Mouse (Mus musculus) C2C12 (cell line): ENCODE measurements around the gene Tap1. TPM values are rescaled to one million over a fixed set of nuclear protein-coding genes. Genes with fewer than 3 reads are reported as not detected.

Source experiments
- H3K27me3 ChIP-seq: one replicate; pipeline ENCODE4 v1.6.1; 2011; ENCODE audit not compliant: control insufficient read depth, insufficient read depth, insufficient read length
- H3K36me3 ChIP-seq: one replicate; pipeline ENCODE4 v1.6.1; 2011; ENCODE audit not compliant: control insufficient read depth, insufficient read depth
- H3K4me3 ChIP-seq: one replicate; pipeline ENCODE4 v1.5.1; 2011; ENCODE audit warnings: mild to moderate bottlenecking, control low read depth; ENCODE audit not compliant: poor library complexity, insufficient read depth, severe bottlenecking
- H3K79me2 ChIP-seq: one replicate; pipeline ENCODE4 v1.6.1; 2011; ENCODE audit not compliant: control insufficient read depth, insufficient read depth
- H3K79me3 ChIP-seq: one replicate; pipeline ENCODE4 v1.6.1; 2011; ENCODE audit warnings: low read depth, control low read depth
- H3ac ChIP-seq: one replicate; pipeline ENCODE3; 2011; ENCODE audit warnings: low read depth; ENCODE audit not compliant: control insufficient read depth, insufficient read length
- CEBPB ChIP-seq: IDR thresholded peaks from one replicate; pipeline ENCODE4 v1.6.1; 2011; ENCODE audit warnings: low read depth, mild to moderate bottlenecking, control low read depth, moderate library complexity
- CTCF ChIP-seq: IDR thresholded peaks from one replicate; pipeline ENCODE4 v1.5.1; 2011; ENCODE audit not compliant: control insufficient read depth, insufficient read depth, insufficient read length
- FOSL1 ChIP-seq: IDR thresholded peaks from one replicate; pipeline ENCODE4 v1.8.0; 2011; ENCODE audit warnings: mild to moderate bottlenecking, low read length; ENCODE audit not compliant: poor library complexity, insufficient read depth, severe bottlenecking
- MAX ChIP-seq: IDR thresholded peaks from one replicate; pipeline ENCODE4 v1.6.1; 2011; ENCODE audit warnings: mild to moderate bottlenecking, control low read depth
- MYOD1 ChIP-seq: IDR thresholded peaks from one replicate; pipeline ENCODE4 v1.6.1; 2011; ENCODE audit warnings: low read depth; ENCODE audit not compliant: control insufficient read depth, insufficient read length
- MYOG ChIP-seq: IDR thresholded peaks from one replicate; pipeline ENCODE4 v1.6.1; 2011; ENCODE audit not compliant: control insufficient read depth, insufficient read length; ENCODE audit errors: extremely low read depth
- USF1 ChIP-seq: IDR thresholded peaks from one replicate; pipeline ENCODE4 v1.6.1; 2011; ENCODE audit warnings: low read depth, mild to moderate bottlenecking, control low read depth, moderate library complexity
- polyA plus RNA-seq: library from polyadenylated mRNA; unstranded; fragments of >200 nt; fragmentation: generic; extraction: Trizol; gene quantifications from one replicate; pipeline ENCODE4 v1.2.1, GENCODE M21; 2012; ENCODE audit warnings: missing spikeins

Gene Tap1
- polyA plus RNA-seq, 1 experiment, result 0.30 TPM

DNA sequence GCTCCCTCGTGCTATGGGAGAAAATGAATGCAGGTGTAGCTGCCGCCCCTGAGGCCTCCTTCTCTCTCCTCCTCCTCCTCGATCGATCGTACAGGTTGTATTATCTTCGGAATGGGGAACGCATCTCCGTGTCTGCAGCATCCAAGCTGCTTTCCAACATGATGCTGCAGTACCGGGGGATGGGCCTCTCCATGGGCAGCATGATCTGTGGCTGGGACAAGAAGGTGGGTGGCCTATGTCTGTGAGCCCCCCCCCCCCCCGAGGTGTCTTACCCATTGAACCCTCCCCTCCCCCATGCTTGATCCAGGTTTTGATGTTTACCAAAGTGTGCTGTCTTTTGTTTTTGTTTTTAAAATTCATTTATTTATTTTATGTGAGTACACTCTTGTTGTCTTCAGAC lies 12.7 kb downstream of the Tap1 start:
- Histone ChIP-seq H3K79me2 (no peaks in the 10 kb centered on the region), H3K79me3 (no peaks in the 10 kb centered on the region), H3K36me3 (no peaks in the 10 kb centered on the region), H3K27me3 (peaks cover 32% of the 10 kb centered on the region), H3K4me3 (no peak overlapping the region), H3ac (no peak overlapping the region)
- TF ChIP-seq MYOG, result no peak
- no peak for TF ChIP-seq MAX
- no peak for TF ChIP-seq MYOD1
- TF ChIP-seq CEBPB, result no peak
- no peak for TF ChIP-seq CTCF
- no peak for TF ChIP-seq USF1
- no peak for TF ChIP-seq FOSL1

DNA sequence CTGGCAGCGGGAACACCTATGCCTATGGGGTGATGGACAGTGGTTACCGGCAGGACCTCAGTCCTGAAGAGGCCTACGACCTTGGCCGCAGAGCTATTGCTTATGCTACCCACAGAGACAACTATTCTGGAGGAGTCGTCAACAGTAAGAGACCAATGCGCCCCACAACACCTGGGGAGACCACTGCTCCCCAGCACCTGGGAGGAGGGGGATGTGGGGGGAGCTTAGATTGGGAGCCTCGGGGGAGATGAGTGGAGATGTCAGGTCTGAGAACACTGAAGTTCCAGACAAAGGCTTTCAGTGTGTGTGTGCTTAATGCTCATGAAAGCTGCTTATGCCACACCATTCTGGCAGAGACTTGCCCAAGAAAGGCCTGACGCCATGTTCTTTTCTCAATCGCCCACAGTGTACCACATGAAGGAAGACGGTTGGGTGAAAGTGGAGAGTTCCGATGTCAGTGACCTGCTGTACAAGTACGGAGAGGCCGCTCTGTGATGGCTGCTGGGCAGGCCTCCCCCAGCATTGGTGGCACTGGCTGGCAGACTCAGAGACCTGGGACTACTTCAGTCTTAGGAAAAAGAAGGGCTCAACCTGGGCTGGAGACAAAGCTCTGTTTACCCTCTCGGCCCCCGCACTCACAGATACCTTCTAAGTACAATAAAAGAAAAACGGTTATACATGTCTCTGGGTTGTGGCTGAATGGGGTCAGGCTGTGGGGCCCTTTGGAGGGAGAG lies 13.6 kb downstream of the Tap1 start:
- Histone ChIP-seq H3K79me2 (no peaks in the 10 kb centered on the region), H3K36me3 (no peaks in the 10 kb centered on the region), H3K79me3 (no peaks in the 10 kb centered on the region), H3K4me3 (no peak overlapping the region), H3K27me3 (peaks cover 38% of the 10 kb centered on the region), H3ac (no peak overlapping the region)
- no peak for TF ChIP-seq MYOG
- no peak for TF ChIP-seq CEBPB
- no peak for TF ChIP-seq MYOD1
- TF ChIP-seq MAX, result no peak
- TF ChIP-seq FOSL1, result no peak
- no peak for TF ChIP-seq CTCF
- no peak for TF ChIP-seq USF1

DNA sequence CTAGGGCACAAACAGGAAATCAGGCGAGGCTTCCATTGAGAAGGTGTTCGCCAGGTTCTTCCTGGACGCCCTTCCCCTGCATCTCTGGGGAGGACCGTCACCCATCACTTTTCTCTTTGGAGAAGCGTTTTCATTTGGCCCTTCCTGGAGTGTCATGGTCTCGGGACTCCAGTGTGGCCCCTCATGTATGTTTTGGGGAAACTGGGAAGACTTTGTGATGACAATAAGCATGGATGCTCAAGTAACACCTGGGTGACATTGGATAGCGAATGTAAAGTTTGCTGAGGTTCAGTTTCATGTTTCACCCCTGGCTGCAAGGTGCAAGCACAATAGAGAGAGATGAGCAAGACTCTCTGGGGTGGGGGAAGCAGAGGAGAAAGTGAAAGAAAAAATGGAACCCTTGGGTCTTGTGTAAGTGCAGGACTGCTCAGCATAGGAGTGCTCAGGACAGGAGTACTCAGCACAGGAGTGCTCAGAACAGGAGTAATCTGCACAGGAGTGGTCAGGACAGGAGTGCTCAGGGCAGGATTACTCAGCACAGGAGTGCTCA lies 14.2 kb downstream of the Tap1 start:
- no peaks in the 10 kb centered on the region for H3K36me3 ChIP-seq
- TF ChIP-seq MYOD1 (no peak), USF1 (no peak), CEBPB (no peak), MAX (no peak), MYOG (no peak), FOSL1 (no peak), CTCF (no peak)
- H3K79me2 ChIP-seq, result no peaks in the 10 kb centered on the region
- H3K4me3 ChIP-seq, result no peak overlapping the region
- no peak overlapping the region for H3ac ChIP-seq
- H3K79me3 ChIP-seq, result no peaks in the 10 kb centered on the region
- peaks cover 33% of the 10 kb centered on the region for H3K27me3 ChIP-seq

DNA sequence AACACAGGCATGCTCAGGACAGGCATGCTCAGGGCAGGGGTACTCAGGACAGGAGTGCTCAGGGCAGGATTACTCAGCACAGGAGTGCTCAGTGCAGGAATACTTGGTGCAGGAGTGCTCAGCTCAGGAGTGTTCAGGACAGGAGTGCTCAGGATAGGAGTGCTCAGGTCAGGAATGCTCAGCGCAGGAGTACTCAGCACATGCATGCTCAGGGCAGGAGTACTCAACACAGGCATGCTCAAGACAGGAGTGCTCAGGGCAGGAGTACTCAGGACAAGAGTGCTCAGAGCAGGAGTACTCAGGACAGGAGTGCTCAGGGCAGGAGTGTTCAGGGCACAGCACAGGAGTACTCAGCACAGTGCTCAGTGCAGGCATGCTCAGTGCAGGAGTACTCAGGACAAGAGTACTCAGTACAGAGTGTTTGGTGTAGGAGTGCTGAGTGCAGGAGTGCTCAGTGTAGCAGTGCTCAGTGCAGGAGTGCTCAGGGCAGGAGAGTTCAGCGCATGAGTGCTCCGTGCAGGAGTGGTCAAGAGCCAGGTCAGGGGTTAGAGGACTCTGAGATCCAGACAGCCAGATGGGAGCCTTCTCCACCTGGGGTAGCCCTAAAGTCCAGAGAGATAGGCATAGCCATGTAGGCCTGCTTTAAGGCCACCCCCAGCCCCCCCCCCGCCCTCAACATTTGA lies 15.5 kb downstream of the Tap1 start:
- Histone ChIP-seq H3K27me3 (peaks cover 23% of the 10 kb centered on the region), H3ac (no peak overlapping the region)
- TF ChIP-seq CTCF, result no peak
- TF ChIP-seq MAX, result no peak
- no peak for TF ChIP-seq CEBPB
- no peak for TF ChIP-seq MYOD1
- no peak for TF ChIP-seq USF1
- no peak for TF ChIP-seq FOSL1
- no peak for TF ChIP-seq MYOG

DNA sequence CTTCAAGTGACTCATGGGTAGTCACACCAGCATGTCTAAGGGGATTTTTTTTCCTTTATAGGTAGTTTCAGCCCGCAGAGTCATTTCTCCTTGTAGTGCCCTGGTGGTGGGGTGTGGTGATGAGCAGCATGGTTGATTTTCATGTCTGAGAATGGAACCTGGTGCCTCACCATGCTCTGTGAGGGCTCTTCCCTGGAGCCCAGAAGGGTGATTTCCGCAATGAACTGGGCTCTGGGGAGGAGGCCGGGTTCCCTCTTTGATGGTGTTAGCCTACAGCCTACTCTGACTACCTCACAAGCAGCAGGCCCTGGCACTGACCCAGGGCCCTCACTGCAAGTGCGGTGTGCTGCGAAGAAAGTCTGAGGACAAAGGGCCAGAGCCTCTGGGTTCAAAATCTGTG lies 16.1 kb downstream of the Tap1 start, which contains the start of gene Tap2:
TSS of gene Tap2 (plus strand) at position 84 of the 400 bp plus-strand sequence.
- Histone ChIP-seq H3K79me2 (no peaks in the 10 kb centered on the region), H3ac (peak within 1 kb of the TSS; percentile 74), H3K79me3 (no peaks in the 10 kb centered on the region), H3K27me3 (peaks cover 19% of the 10 kb centered on the region), H3K36me3 (no peaks in the 10 kb centered on the region), H3K4me3 (peak within 1 kb of the TSS; percentile 45)
- TF ChIP-seq CEBPB, result no peak
- no peak for TF ChIP-seq USF1
- no peak for TF ChIP-seq MYOD1
- TF ChIP-seq MAX, result no peak
- TF ChIP-seq MYOG, result no peak
- TF ChIP-seq FOSL1, result no peak
- TF ChIP-seq CTCF, result no peak

More for the DNA sequence above, 15.5 kb downstream of the Tap1 start:
- no peaks in the 10 kb centered on the region for H3K36me3 ChIP-seq
- no peak overlapping the region for H3K4me3 ChIP-seq
- no peaks in the 10 kb centered on the region for H3K79me3 ChIP-seq
- H3K79me2 ChIP-seq, result no peaks in the 10 kb centered on the region
